Mouse (Mus musculus) hindbrain, embryonic 10.5 days (tissue): ENCODE data around the gene Fam19a5. TPM values are rescaled to one million over a fixed set of nuclear protein-coding genes. Genes with fewer than 3 reads are reported as not detected.

Source experiments
- DNase-seq: peaks from one replicate; pipeline ENCODE4 v3.0.0-alpha.2; 2017; ENCODE audit warnings: low spot score
- H3K27ac ChIP-seq: fragments of 300-500 bp; sonication (generic); 2 replicates; pipeline ENCODE4 v1.5.1; 2016; ENCODE audit warnings: mild to moderate bottlenecking, moderate library complexity
- H3K27me3 ChIP-seq: fragments of 300-500 bp; sonication (generic); 2 replicates; pipeline ENCODE4 v1.6.1; 2016; ENCODE audit warnings: mild to moderate bottlenecking; ENCODE audit not compliant: poor library complexity, insufficient read depth, severe bottlenecking
- H3K36me3 ChIP-seq: fragments of 300-500 bp; sonication (generic); 2 replicates; pipeline ENCODE4 v1.6.1; 2016; ENCODE audit warnings: mild to moderate bottlenecking, moderate library complexity
- H3K4me1 ChIP-seq: fragments of 300-500 bp; sonication (generic); replicated peaks from 2 replicates; pipeline ENCODE4 v1.6.1; 2016; ENCODE audit warnings: mild to moderate bottlenecking
- H3K4me3 ChIP-seq: fragments of 300-500 bp; sonication (generic); 2 replicates; pipeline ENCODE4 v1.5.1; 2016; ENCODE audit warnings: mild to moderate bottlenecking, moderate library complexity
- H3K9me3 ChIP-seq: fragments of 300-500 bp; sonication (generic); 2 replicates; pipeline ENCODE4 v1.6.1; 2016; ENCODE audit warnings: mild to moderate bottlenecking, moderate library complexity
- WGBS: fragments of 180-500 bp; shearing (Covaris S2); methylation state at CpG from one replicate; pipeline ENCODE4 v1.1.7; 2016; 5-methylcytosine and 5-hydroxymethylcytosine counted together
- polyA plus RNA-seq: library from polyadenylated mRNA; unstranded; fragments of >200 nt; fragmentation: Nextera tagmentation; extraction: Ambion mirVana; gene quantifications from 2 replicates; pipeline ENCODE4 v1.2.1, GENCODE M21; 2016

Gene Fam19a5
- polyA plus RNA-seq, 1 experiment from 2014 or later: 8.2 TPM

- Histone ChIP-seq H3K4me3 (no peak overlapping the region), H3K4me1 (peaks cover 19% of the 10 kb centered on the region), H3K27me3 (no peaks in the 10 kb centered on the region), H3K36me3 (peaks cover 17% of the 10 kb centered on the region; the same call in 1 of the 2 replicates), H3K9me3 (no peaks in the 10 kb centered on the region), H3K27ac (no peak overlapping the region)
- no peak for DNase-seq
- WGBS: 78% methylated on average over 15 of the region's 15 CpGs
Measured at GRCm38 (mm10) chr15:87691271-87691955, 147.3 kb downstream of the Fam19a5 start.

- H3K27me3 ChIP-seq: no peaks in the 10 kb centered on the region
- no peaks in the 10 kb centered on the region for H3K9me3 ChIP-seq
- peaks cover 17% of the 10 kb centered on the region; the same call in 1 of the 2 replicates for H3K36me3 ChIP-seq
- no peak overlapping the region for H3K27ac ChIP-seq
- WGBS: 88% methylated on average over 4 of the region's 4 CpGs
- DNase-seq: no peak
- H3K4me1 ChIP-seq: peaks cover 18% of the 10 kb centered on the region
- no peak overlapping the region for H3K4me3 ChIP-seq
Measured at GRCm38 (mm10) chr15:87691958-87692357, 147.9 kb downstream of the Fam19a5 start.

GRCm38 (mm10) chr15:87692394-87692793 lies 148.3 kb downstream of the Fam19a5 start:
- Histone ChIP-seq H3K27ac (no peak overlapping the region), H3K4me1 (peaks cover 21% of the 10 kb centered on the region), H3K4me3 (no peak overlapping the region), H3K36me3 (peaks cover 17% of the 10 kb centered on the region; the same call in 1 of the 2 replicates), H3K27me3 (no peaks in the 10 kb centered on the region), H3K9me3 (no peaks in the 10 kb centered on the region)
- 95% methylated on average over 7 of the region's 7 CpGs for WGBS
- DNase-seq: no peak

GRCm38 (mm10) chr15:87692865-87693513 lies 148.9 kb downstream of the Fam19a5 start:
- Histone ChIP-seq H3K36me3 (peaks cover 17% of the 10 kb centered on the region; the same call in 1 of the 2 replicates), H3K27me3 (no peaks in the 10 kb centered on the region), H3K4me3 (no peak overlapping the region), H3K27ac (no peak overlapping the region), H3K9me3 (no peaks in the 10 kb centered on the region), H3K4me1 (peaks cover 25% of the 10 kb centered on the region)
- DNase-seq: no peak
- WGBS: 74% methylated on average over 4 of the region's 4 CpGs

GRCm38 (mm10) chr15:87697433-87697996 lies 153.4 kb downstream of the Fam19a5 start:
- Histone ChIP-seq H3K27me3 (no peaks in the 10 kb centered on the region), H3K4me1 (peaks cover 19% of the 10 kb centered on the region), H3K4me3 (no peak overlapping the region), H3K27ac (no peak overlapping the region), H3K9me3 (peaks cover 14% of the 10 kb centered on the region), H3K36me3 (peaks cover 42% of the 10 kb centered on the region)
- WGBS: 82% methylated on average over 13 of the region's 13 CpGs
- no peak for DNase-seq

- Histone ChIP-seq H3K36me3 (peaks cover 36% of the 10 kb centered on the region), H3K27ac (no peak overlapping the region), H3K4me3 (no peak overlapping the region), H3K4me1 (peaks cover 14% of the 10 kb centered on the region), H3K27me3 (no peaks in the 10 kb centered on the region), H3K9me3 (peaks cover 14% of the 10 kb centered on the region)
- 87% methylated on average over 14 of the region's 14 CpGs for WGBS
- DNase-seq: no peak
Measured at GRCm38 (mm10) chr15:87698562-87699320, 154.6 kb downstream of the Fam19a5 start.

- 93% methylated on average over 1 of the region's 1 CpGs for WGBS
- H3K27me3 ChIP-seq: no peaks in the 10 kb centered on the region
- no peaks in the 10 kb centered on the region for H3K4me1 ChIP-seq
- H3K27ac ChIP-seq: no peak overlapping the region
- DNase-seq: no peak
- H3K36me3 ChIP-seq: peaks cover 43% of the 10 kb centered on the region
- no peak overlapping the region for H3K4me3 ChIP-seq
- peaks cover 14% of the 10 kb centered on the region for H3K9me3 ChIP-seq
Measured at GRCm38 (mm10) chr15:87702821-87703220, 158.7 kb downstream of the Fam19a5 start.

GRCm38 (mm10) chr15:87703334-87703733 lies 159.2 kb downstream of the Fam19a5 start:
- whole genome bisulfite sequencing: 92% methylated on average over 3 of the region's 3 CpGs
- no peak for DNase-seq
- Histone ChIP-seq H3K4me1 (no peaks in the 10 kb centered on the region), H3K27ac (no peak overlapping the region), H3K36me3 (peaks cover 43% of the 10 kb centered on the region), H3K27me3 (no peaks in the 10 kb centered on the region), H3K9me3 (peaks cover 14% of the 10 kb centered on the region), H3K4me3 (no peak overlapping the region)

GRCm38 (mm10) chr15:87711790-87712189 lies 167.7 kb downstream of the Fam19a5 start:
- WGBS: 81% methylated on average over 4 of the region's 4 CpGs
- Histone ChIP-seq H3K27me3 (no peaks in the 10 kb centered on the region), H3K9me3 (no peaks in the 10 kb centered on the region), H3K27ac (no peak overlapping the region), H3K4me3 (no peak overlapping the region), H3K4me1 (peaks cover 21% of the 10 kb centered on the region), H3K36me3 (no peaks in the 10 kb centered on the region)
- DNase-seq: no peak

- peaks cover 25% of the 10 kb centered on the region for H3K4me1 ChIP-seq
- no peak overlapping the region for H3K27ac ChIP-seq
- DNase-seq: no peak
- H3K27me3 ChIP-seq: no peaks in the 10 kb centered on the region
- no peaks in the 10 kb centered on the region for H3K9me3 ChIP-seq
- no peak overlapping the region for H3K4me3 ChIP-seq
- WGBS: 87% methylated on average over 8 of the region's 8 CpGs
- H3K36me3 ChIP-seq: no peaks in the 10 kb centered on the region
Measured at GRCm38 (mm10) chr15:87712221-87712620, 168.1 kb downstream of the Fam19a5 start.

GRCm38 (mm10) chr15:87715037-87715676 lies 171.1 kb downstream of the Fam19a5 start:
- peak; percentile 36 for DNase-seq
- Histone ChIP-seq H3K27me3 (no peaks in the 10 kb centered on the region), H3K4me3 (no peak overlapping the region), H3K9me3 (no peaks in the 10 kb centered on the region), H3K4me1 (peaks cover 28% of the 10 kb centered on the region), H3K27ac (peak overlapping the region; percentile 69), H3K36me3 (no peaks in the 10 kb centered on the region)
- WGBS: 45% methylated on average over 9 of the region's 9 CpGs

GRCm38 (mm10) chr15:87717056-87717455 lies 173.0 kb downstream of the Fam19a5 start:
- WGBS: 62% methylated on average over 5 of the region's 5 CpGs
- H3K4me1 ChIP-seq: peaks cover 28% of the 10 kb centered on the region

More at GRCm38 (mm10) chr15:87717056-87717455, 173.0 kb downstream of the Fam19a5 start:
- DNase-seq: no peak
- Histone ChIP-seq H3K9me3 (no peaks in the 10 kb centered on the region), H3K4me3 (no peak overlapping the region), H3K36me3 (peaks cover 12% of the 10 kb centered on the region), H3K27me3 (no peaks in the 10 kb centered on the region), H3K27ac (0 out of 2 replicates have a peak overlapping the region, but pooled peaks have one; percentile 23)
